Comparison of ENCODE assay signal across 8 mouse cellular contexts in the genomic region with DNA sequence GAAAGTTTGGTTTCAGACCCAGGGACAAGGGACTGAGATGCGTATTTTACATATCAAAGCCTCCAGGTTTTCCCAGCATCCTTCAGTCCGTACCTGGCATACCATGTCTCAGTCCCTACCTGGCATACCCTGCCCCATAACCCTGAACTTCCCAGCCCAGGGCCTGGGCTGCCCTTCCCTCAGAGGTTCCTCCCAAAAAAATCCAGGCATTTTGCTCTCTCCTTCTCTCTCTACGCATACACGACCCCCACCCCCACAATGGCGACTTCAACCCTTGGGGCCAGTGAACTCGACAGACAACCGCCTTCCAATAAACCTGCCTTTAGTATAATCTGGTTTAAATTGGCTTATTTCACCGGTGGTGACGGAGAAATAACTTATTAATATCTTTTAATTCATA. TPM values are rescaled to one million over a fixed set of nuclear protein-coding genes. Genes with fewer than 3 reads are reported as not detected.
DNase-seq lines count a peak whose midpoint lies in the region; ATAC-seq and TF ChIP-seq lines count a peak whose summit lies in the region.

No protein-coding gene starts in this region.

- H3K27me3 ChIP-seq in heart, embryonic 15.5 days = no peaks in the 10 kb centered on the region; the same call in 1 of the 2 replicates
- no peaks in the 10 kb centered on the region for H3K27me3 ChIP-seq in MEL (ENCODE audit: control insufficient read depth in 1 of 2, insufficient read depth in 2 of 2, low read length in 2 of 2)
- H3K27me3 ChIP-seq in hindbrain, embryonic 10.5 days (ENCODE audit: insufficient read depth, poor library complexity, severe bottlenecking) = peaks cover 6% of the 10 kb centered on the region; the same call in 1 of the 2 replicates
- peaks cover 7% of the 10 kb centered on the region for H3K27me3 ChIP-seq in midbrain, embryonic 10.5 days (ENCODE audit: low read depth, poor library complexity, severe bottlenecking)

- no peak overlapping the region for H3K9ac ChIP-seq in heart, embryonic 15.5 days
- H3K9ac ChIP-seq in MEL (ENCODE audit: control insufficient read depth, low read depth, low read length, poor library complexity, severe bottlenecking) = peak overlapping the region; percentile 74

- peaks cover 26% of the 10 kb centered on the region for H3K79me2 ChIP-seq in MEL (ENCODE audit: control insufficient read depth, insufficient read depth, low read length, poor library complexity)

- no peak for TF ChIP-seq RAD21 in MEL (IDR thresholded peaks at IDR 0.05; ENCODE audit: low read depth, low read length)

- no peak for ATAC-seq in heart, embryonic 15.5 days (replicated peaks; ENCODE audit: insufficient number of reproducible peaks, insufficient read depth, low FRiP score, low read depth)

- 35% methylated on average over 9 of the region's 9 CpGs for WGBS in heart, embryonic 15.5 days
- 40% methylated on average over 9 of the region's 9 CpGs for WGBS in hindbrain, embryonic 10.5 days
- WGBS in midbrain, embryonic 10.5 days = 41% methylated on average over 9 of the region's 9 CpGs

- peaks cover 15% of the 10 kb centered on the region for H3K4me1 ChIP-seq in heart, embryonic 15.5 days (replicated peaks)
- peaks cover 8 to 30% of the 10 kb centered on the region in 2 experiments for H3K4me1 ChIP-seq in MEL (ENCODE audit: control insufficient read depth in 1 of 2, insufficient read depth in 2 of 2, low read length in 2 of 2)
- peaks cover 19% of the 10 kb centered on the region for H3K4me1 ChIP-seq in hindbrain, embryonic 10.5 days (replicated peaks)
- H3K4me1 ChIP-seq in midbrain, embryonic 10.5 days = peaks cover 20% of the 10 kb centered on the region

- TF ChIP-seq POLR2A in MEL (IDR thresholded peaks at IDR 0.05; ENCODE audit: control insufficient read depth in 1 of 2, insufficient read depth in 1 of 2, low read depth in 1 of 2, low read length in 2 of 2, poor library complexity in 1 of 2) = no peak

- no peak for TF ChIP-seq CTCF in MEL (IDR thresholded peaks at IDR 0.05 in 2 of 3, conservative IDR thresholded peaks at IDR 0.05 in 1 of 3; ENCODE audit: control insufficient read depth in 1 of 3, insufficient read depth in 1 of 3, low read depth in 2 of 3, low read length in 3 of 3, poor library complexity in 1 of 3, severe bottlenecking in 1 of 3)

- H3K27ac ChIP-seq in heart, embryonic 15.5 days = no peak overlapping the region
- peak overlapping the region; percentile 51 for H3K27ac ChIP-seq in MEL (ENCODE audit: control insufficient read depth, low read depth, low read length)
- H3K27ac ChIP-seq in hindbrain, embryonic 10.5 days = peak overlapping the region; percentile 95
- H3K27ac ChIP-seq in midbrain, embryonic 10.5 days (replicated peaks) = peak overlapping the region; percentile 94

- peak overlapping the region; percentile 75 for H3K4me3 ChIP-seq in heart, embryonic 15.5 days
- peak overlapping the region; percentile 39 to 79 for H3K4me3 ChIP-seq in MEL (ENCODE audit: control insufficient read depth in 1 of 2, insufficient read depth in 1 of 2, low read depth in 2 of 2, low read length in 2 of 2)
- H3K4me3 ChIP-seq in hindbrain, embryonic 10.5 days = peak overlapping the region; percentile 70
- peak overlapping the region; percentile 88 for H3K4me3 ChIP-seq in midbrain, embryonic 10.5 days

- DNase-seq in heart, adult 8-10 months (ENCODE audit: low spot score) = no peak
- no peak for DNase-seq in MEL (ENCODE audit: low read depth, low spot score)
- DNase-seq in hindbrain, embryonic 10.5 days (ENCODE audit: low spot score) = no peak
- DNase-seq in midbrain, embryonic 10.5 days (ENCODE audit: low spot score) = no peak
- DNase-seq in adrenal gland, adult 18-20 months (ENCODE audit: low spot score in 2 of 2) = no peak
- no peak for DNase-seq in adrenal gland, postnatal 10 days
- no peak for DNase-seq in B cell, adult 2 months

- H3K4me2 ChIP-seq in heart, embryonic 15.5 days = peak overlapping the region; percentile 82

- no peaks in the 10 kb centered on the region for H3K9me3 ChIP-seq in heart, embryonic 15.5 days (replicated peaks)
- no peaks in the 10 kb centered on the region for H3K9me3 ChIP-seq in MEL (replicated peaks; ENCODE audit: insufficient read depth, low read length)
- no peaks in the 10 kb centered on the region for H3K9me3 ChIP-seq in hindbrain, embryonic 10.5 days
- no peaks in the 10 kb centered on the region for H3K9me3 ChIP-seq in midbrain, embryonic 10.5 days (replicated peaks)

- peaks cover 12% of the 10 kb centered on the region for H3K36me3 ChIP-seq in heart, embryonic 15.5 days
- peaks cover 4 to 26% of the 10 kb centered on the region in 2 experiments; a peak in 3 of 4 replicates for H3K36me3 ChIP-seq in MEL (ENCODE audit: control insufficient read depth in 1 of 2, insufficient read depth in 2 of 2, low read length in 2 of 2)
- peaks cover 20% of the 10 kb centered on the region for H3K36me3 ChIP-seq in hindbrain, embryonic 10.5 days
- H3K36me3 ChIP-seq in midbrain, embryonic 10.5 days = peaks cover 19% of the 10 kb centered on the region

- no peak for TF ChIP-seq EP300 in MEL (IDR thresholded peaks at IDR 0.05; ENCODE audit: low read depth in 1 of 2, low read length in 2 of 2)

TF ChIP-seq in MEL, 35 proteins besides CTCF, POLR2A, EP300 and RAD21:
- TF ChIP-seq ZNF384 (IDR thresholded peaks at IDR 0.05; ENCODE audit: low read depth, low read length) (0 out of 2 replicates have a peak, but pooled peaks have one; percentile 15), POLR2AphosphoS2 (IDR thresholded peaks at IDR 0.05; ENCODE audit: low read length) (no peak), RCOR1 (IDR thresholded peaks at IDR 0.05; ENCODE audit: low read depth, low read length) (no peak), MAFK (IDR thresholded peaks at IDR 0.05; ENCODE audit: borderline replicate concordance, low read depth, low read length) (no peak), NRF1 (IDR thresholded peaks at IDR 0.05; ENCODE audit: insufficient read depth, low read depth, low read length, poor library complexity, severe bottlenecking) (no peak), ZMIZ1 (IDR thresholded peaks at IDR 0.05; ENCODE audit: low read depth, low read length) (no peak), GATA1 (IDR thresholded peaks at IDR 0.05; ENCODE audit: low read depth, low read length) (no peak), MAZ (IDR thresholded peaks at IDR 0.05; ENCODE audit: low read depth, low read length) (no peak), KAT2A (conservative IDR thresholded peaks at IDR 0.05; ENCODE audit: low read depth, low read length) (no peak)

RNA-seq across cellular contexts. Expression of gene Ercc6, which starts 0.4 kb away (rescaled TPM):
- polyA plus RNA-seq in heart, embryonic 15.5 days (2015; fragmentation: Nextera tagmentation; extraction: Ambion mirVana) = 10.3 and 12.5 TPM in 2 replicates
- 1 to 10 TPM; 3.5 to 6.1 (median 3.8) TPM for total RNA-seq in heart, adult 8-10 months (2022)
- total RNA-seq in MEL (2012; rRNA removed) = 12.5 and 15.1 TPM in 2 replicates
- polyA plus RNA-seq in MEL (2012; ENCODE audit: insufficient read depth in 1 of 2, insufficient read length in 2 of 2, low read depth in 1 of 2, low replicate concordance in 2 of 2, missing spikeins in 1 of 2) = 100 to 1,000 TPM in 1 of 2 experiments, 10 to 100 TPM in 1; 15.4 to 186 TPM
- polyA plus RNA-seq in hindbrain, embryonic 10.5 days (2016; fragmentation: Nextera tagmentation; extraction: Ambion mirVana) = 28.9 and 30.4 TPM in 2 replicates
- 26.0 and 27.8 TPM in 2 replicates for polyA plus RNA-seq in midbrain, embryonic 10.5 days (2016; fragmentation: Nextera tagmentation; extraction: Ambion mirVana)
- 10 to 100 TPM; 12.2 to 13.5 TPM for total RNA-seq in adrenal gland, adult 18-20 months (2021)
- 10 to 100 TPM in 1 of 2 experiments, 1 to 10 TPM in 1; 8.1 to 11.8 TPM for total RNA-seq in adrenal gland, postnatal 10 days (2021)

RNA-seq across cellular contexts. Expression of gene Chat, which starts 47.1 kb away (rescaled TPM):
- polyA plus RNA-seq in heart, embryonic 15.5 days (2015; fragmentation: Nextera tagmentation; extraction: Ambion mirVana) = 0.34 TPM in 1 of 2 replicates, not detected in the other
- not detected for total RNA-seq in heart, adult 8-10 months (2022)
- not detected in 2 replicates for total RNA-seq in MEL (2012; rRNA removed)
- not detected for polyA plus RNA-seq in MEL (2012; ENCODE audit: insufficient read depth in 1 of 2, insufficient read length in 2 of 2, low read depth in 1 of 2, low replicate concordance in 2 of 2, missing spikeins in 1 of 2)
- 0.19 and 1.1 TPM in 2 replicates for polyA plus RNA-seq in hindbrain, embryonic 10.5 days (2016; fragmentation: Nextera tagmentation; extraction: Ambion mirVana)
- 0.07 and 0.10 TPM in 2 replicates for polyA plus RNA-seq in midbrain, embryonic 10.5 days (2016; fragmentation: Nextera tagmentation; extraction: Ambion mirVana)
- total RNA-seq in adrenal gland, adult 18-20 months (2021) = not detected
- not detected for total RNA-seq in adrenal gland, postnatal 10 days (2021)

RNA-seq across cellular contexts. Expression of gene Slc18a3, which starts 48.3 kb away (rescaled TPM):
- polyA plus RNA-seq in heart, embryonic 15.5 days (2015; fragmentation: Nextera tagmentation; extraction: Ambion mirVana) = 0.13 and 0.90 TPM in 2 replicates
- total RNA-seq in heart, adult 8-10 months (2022) = under 1 TPM in 1 of 4 experiments, not detected in 3; 0.19 TPM
- total RNA-seq in MEL (2012; rRNA removed) = not detected in 2 replicates
- polyA plus RNA-seq in MEL (2012; ENCODE audit: insufficient read depth in 1 of 2, insufficient read length in 2 of 2, low read depth in 1 of 2, low replicate concordance in 2 of 2, missing spikeins in 1 of 2) = not detected
- 2.8 and 12.0 TPM in 2 replicates for polyA plus RNA-seq in hindbrain, embryonic 10.5 days (2016; fragmentation: Nextera tagmentation; extraction: Ambion mirVana)
- 0.41 and 0.77 TPM in 2 replicates for polyA plus RNA-seq in midbrain, embryonic 10.5 days (2016; fragmentation: Nextera tagmentation; extraction: Ambion mirVana)
- total RNA-seq in adrenal gland, adult 18-20 months (2021) = not detected
- under 1 TPM; 0.09 to 0.36 TPM for total RNA-seq in adrenal gland, postnatal 10 days (2021)
